Mouse (Mus musculus) embryonic fibroblast, embryonic 13.5 days (primary cell): ENCODE results near the gene Nectin3.

Source experiments
- CTCF ChIP-seq: IDR thresholded peaks from 2 replicates; pipeline ENCODE4 v1.5.1; 2011; ENCODE audit warnings: mild to moderate bottlenecking, control low read depth, low read length, moderate library complexity, borderline replicate concordance; ENCODE audit not compliant: insufficient read depth
- POLR2A ChIP-seq: IDR thresholded peaks from 2 replicates; pipeline ENCODE4 v1.6.1; 2011; ENCODE audit warnings: low read depth, mild to moderate bottlenecking, control low read depth, low read length, moderate library complexity

GRCm38 (mm10) chr16:46356663-46357062, 141.7 kb downstream of the Nectin3 start:
- TF ChIP-seq CTCF (no peak), POLR2A (no peak)
